Mouse (Mus musculus): Measurements from ENCODE around the gene Atoh8.

GRCm38 (mm10) chr6:72263679-72264265 lies 28.4 kb upstream of the Atoh8 start:
- TF ChIP-seq CTCF (IDR thresholded peaks at IDR 0.05) (no peak), EP300 (IDR thresholded peaks at IDR 0.05) (no peak)

All from lung, postnatal 0 days (tissue).